Mouse (Mus musculus): ENCODE measurements around the gene Ddx52.

GRCm38 (mm10) chr11:83976236-83976977, 34.5 kb downstream of the Ddx52 start:
- TF ChIP-seq TAL1 (IDR thresholded peaks at IDR 0.05; ENCODE audit: low read length) (no peak), GATA1 (IDR thresholded peaks at IDR 0.05; ENCODE audit: low read length) (no peak)
